Mouse (Mus musculus) neural tube, embryonic 11.5 days (tissue): Measurements from ENCODE around the gene Sept9. TPM values are rescaled to one million over a fixed set of nuclear protein-coding genes. Genes with fewer than 3 reads are reported as not detected.
A peak's percentile ranks its signal among the peaks of the same experiment; 100 is the strongest.

Source experiments
- ATAC-seq: fragments of 200-750 bp; cut with Nextera tagmentation; 2 replicates; pipeline ENCODE4 v1.8.0; 2017; ENCODE audit warnings: moderate number of reproducible peaks, mild to moderate bottlenecking, moderate TSS enrichment, moderate library complexity; ENCODE audit not compliant: insufficient read depth, low FRiP score, low TSS enrichment
- DNase-seq: peaks from one replicate; pipeline ENCODE4 v3.0.0-alpha.2; 2015; ENCODE audit warnings: low spot score
- H3K27ac ChIP-seq: fragments of 300-500 bp; sonication (generic); 2 replicates; pipeline ENCODE4 v1.5.1; 2014; ENCODE audit warnings: low read depth, mild to moderate bottlenecking, low read length
- H3K27me3 ChIP-seq: fragments of 300-500 bp; sonication (generic); 2 replicates; pipeline ENCODE4 v1.6.1; 2014; ENCODE audit warnings: mild to moderate bottlenecking, low read length, mixed read lengths; ENCODE audit not compliant: control insufficient read depth, insufficient read depth
- H3K36me3 ChIP-seq: fragments of 300-500 bp; sonication (generic); 2 replicates; pipeline ENCODE4 v1.6.1; 2014; ENCODE audit warnings: mild to moderate bottlenecking, low read length, moderate library complexity, mixed read lengths; ENCODE audit not compliant: control insufficient read depth, insufficient read depth
- H3K4me1 ChIP-seq: fragments of 300-500 bp; sonication (generic); 2 replicates; pipeline ENCODE4 v1.6.1; 2014; ENCODE audit warnings: low read length, mixed read lengths; ENCODE audit not compliant: control insufficient read depth, insufficient read depth
- H3K4me2 ChIP-seq: fragments of 300-500 bp; sonication (generic); 2 replicates; pipeline ENCODE4 v1.6.1; 2014; ENCODE audit warnings: low read depth, mild to moderate bottlenecking, moderate library complexity
- H3K4me3 ChIP-seq: fragments of 300-500 bp; sonication (generic); 2 replicates; pipeline ENCODE4 v1.5.1; 2014; ENCODE audit warnings: low read depth, low read length
- H3K9ac ChIP-seq: fragments of 300-500 bp; sonication (generic); 2 replicates; pipeline ENCODE4 v1.6.1; 2014; ENCODE audit warnings: mild to moderate bottlenecking, low read length
- H3K9me3 ChIP-seq: fragments of 300-500 bp; sonication (generic); 2 replicates; pipeline ENCODE4 v1.6.1; 2016; ENCODE audit warnings: low read length; ENCODE audit not compliant: control insufficient read depth
- WGBS: fragments of 180-500 bp; shearing (Covaris S2); extraction: QIAGEN DNeasy Blood & Tissue Kit; methylation state at CpG from one replicate; pipeline ENCODE4 v1.1.7; 2014; 5-methylcytosine and 5-hydroxymethylcytosine counted together
- polyA plus RNA-seq: library from polyadenylated mRNA; unstranded; fragments of >200 nt; fragmentation: Nextera tagmentation; extraction: Ambion mirVana; gene quantifications from 2 replicates; pipeline ENCODE4 v1.2.1, GENCODE M21; 2014

Gene Sept9
- polyA plus RNA-seq, 1 experiment from 2014 or later, result 183 TPM

- WGBS, result 69% methylated on average over 10 of the region's 10 CpGs
- Histone ChIP-seq H3K9ac (no peak overlapping the region), H3K4me3 (no peak overlapping the region), H3K36me3 (peaks cover 3% of the 10 kb centered on the region), H3K27me3 (no peaks in the 10 kb centered on the region), H3K4me1 (peaks cover 47% of the 10 kb centered on the region), H3K9me3 (no peaks in the 10 kb centered on the region), H3K4me2 (no peak overlapping the region), H3K27ac (peak overlapping the region; percentile 69)
- DNase-seq, result no peak
- ATAC-seq, result no peak
Observed at GRCm38 (mm10) chr11:117285606-117285931, 86.1 kb downstream of the Sept9 start.

GRCm38 (mm10) chr11:117287792-117288191 lies 88.3 kb downstream of the Sept9 start:
- H3K27ac ChIP-seq, result no peak overlapping the region
- peaks cover 16% of the 10 kb centered on the region for H3K36me3 ChIP-seq
- H3K4me2 ChIP-seq, result no peak overlapping the region
- no peak for DNase-seq
- no peak for ATAC-seq
- no peak overlapping the region for H3K9ac ChIP-seq
- peaks cover 28% of the 10 kb centered on the region for H3K4me1 ChIP-seq
- no peaks in the 10 kb centered on the region for H3K9me3 ChIP-seq
- H3K4me3 ChIP-seq, result no peak overlapping the region
- no peaks in the 10 kb centered on the region for H3K27me3 ChIP-seq
- 94% methylated on average over 3 of the region's 3 CpGs for WGBS

GRCm38 (mm10) chr11:117288765-117289164 lies 89.3 kb downstream of the Sept9 start:
- DNase-seq (no peak), ATAC-seq (no peak)
- H3K27me3 ChIP-seq, result no peaks in the 10 kb centered on the region
- H3K9me3 ChIP-seq, result no peaks in the 10 kb centered on the region
- H3K4me2 ChIP-seq, result no peak overlapping the region
- H3K36me3 ChIP-seq, result peaks cover 16% of the 10 kb centered on the region
- H3K9ac ChIP-seq, result no peak overlapping the region
- no peak overlapping the region for H3K27ac ChIP-seq
- peaks cover 19% of the 10 kb centered on the region for H3K4me1 ChIP-seq
- 74% methylated on average over 8 of the region's 8 CpGs for WGBS
- H3K4me3 ChIP-seq, result no peak overlapping the region

- ATAC-seq (no peak), DNase-seq (no peak)
- peaks cover 6% of the 10 kb centered on the region; the same call in 1 of the 2 replicates for H3K4me1 ChIP-seq
- H3K4me3 ChIP-seq, result no peak overlapping the region
- peaks cover 16% of the 10 kb centered on the region for H3K36me3 ChIP-seq
- no peak overlapping the region for H3K9ac ChIP-seq
- no peak overlapping the region for H3K4me2 ChIP-seq
- no peaks in the 10 kb centered on the region for H3K9me3 ChIP-seq
- H3K27me3 ChIP-seq, result no peaks in the 10 kb centered on the region
- no peak overlapping the region for H3K27ac ChIP-seq
- WGBS, result 95% methylated on average over 30 of the region's 30 CpGs
Observed at GRCm38 (mm10) chr11:117291271-117292059, 92.0 kb downstream of the Sept9 start.

- H3K36me3 ChIP-seq, result peaks cover 19% of the 10 kb centered on the region
- WGBS, result 85% methylated on average over 11 of the region's 11 CpGs
- ATAC-seq, result no peak
- H3K4me1 ChIP-seq, result peaks cover 9% of the 10 kb centered on the region
- no peak overlapping the region for H3K4me3 ChIP-seq
- H3K27me3 ChIP-seq, result no peaks in the 10 kb centered on the region
- no peak for DNase-seq
- H3K9ac ChIP-seq, result no peak overlapping the region
- no peak overlapping the region for H3K27ac ChIP-seq
- no peak overlapping the region for H3K4me2 ChIP-seq
- H3K9me3 ChIP-seq, result no peaks in the 10 kb centered on the region
Observed at GRCm38 (mm10) chr11:117292446-117292845, 93.0 kb downstream of the Sept9 start.

GRCm38 (mm10) chr11:117295266-117295665 lies 95.8 kb downstream of the Sept9 start:
- H3K9me3 ChIP-seq, result no peaks in the 10 kb centered on the region
- H3K27ac ChIP-seq, result no peak overlapping the region
- no peak for DNase-seq
- H3K9ac ChIP-seq, result no peak overlapping the region
- H3K27me3 ChIP-seq, result no peaks in the 10 kb centered on the region
- WGBS, result 59% methylated on average over 6 of the region's 7 CpGs
- peaks cover 9% of the 10 kb centered on the region for H3K4me1 ChIP-seq
- H3K4me2 ChIP-seq, result no peak overlapping the region
- ATAC-seq, result no peak
- H3K4me3 ChIP-seq, result no peak overlapping the region
- peaks cover 19% of the 10 kb centered on the region for H3K36me3 ChIP-seq

- H3K27me3 ChIP-seq, result no peaks in the 10 kb centered on the region
- ATAC-seq, result no peak
- peak overlapping the region; percentile 11; the same call in 1 of the 2 replicates for H3K27ac ChIP-seq
- DNase-seq, result no peak
- peaks cover 11% of the 10 kb centered on the region for H3K36me3 ChIP-seq
- no peak overlapping the region for H3K9ac ChIP-seq
- no peaks in the 10 kb centered on the region for H3K9me3 ChIP-seq
- peaks cover 9% of the 10 kb centered on the region for H3K4me1 ChIP-seq
- no peak overlapping the region for H3K4me2 ChIP-seq
- no peak overlapping the region for H3K4me3 ChIP-seq
- 72% methylated on average over 4 of the region's 4 CpGs for WGBS
Observed at GRCm38 (mm10) chr11:117296116-117296499, 96.6 kb downstream of the Sept9 start.

GRCm38 (mm10) chr11:117296500-117297189 lies 97.2 kb downstream of the Sept9 start:
- WGBS, result 62% methylated on average over 14 of the region's 14 CpGs
- H3K27ac ChIP-seq, result no peak overlapping the region; the same call in 1 of the 2 replicates
- H3K4me2 ChIP-seq, result no peak overlapping the region
- no peak for ATAC-seq
- DNase-seq, result no peak
- H3K9me3 ChIP-seq, result no peaks in the 10 kb centered on the region
- H3K4me1 ChIP-seq, result peaks cover 9% of the 10 kb centered on the region
- no peak overlapping the region for H3K4me3 ChIP-seq
- no peaks in the 10 kb centered on the region for H3K27me3 ChIP-seq
- H3K36me3 ChIP-seq, result peaks cover 6% of the 10 kb centered on the region
- H3K9ac ChIP-seq, result no peak overlapping the region
